ENCODE assay signal across 10 mouse cellular contexts in genomic region chr10:120422820-120423219, GRCm38 (mm10). TPM values are rescaled to one million over a fixed set of nuclear protein-coding genes. Genes with fewer than 3 reads are reported as not detected.
DNase-seq lines count a peak whose midpoint lies in the region; ATAC-seq and TF ChIP-seq lines count a peak whose summit lies in the region.
"Had no signal": no experiment of that assay in that cellular context is flagged by ENCODE, and none has a peak within 500 bp of the region (broad histone marks: within the 10 kb centered on the region; RNA-seq: fewer than 3 reads in every experiment).

No protein-coding gene starts in this region.

- H3K27ac ChIP-seq in heart, embryonic 14.5 days (replicated peaks in 1 of 2; ENCODE audit: control insufficient read depth in 1 of 2, insufficient read depth in 1 of 2, low read depth in 2 of 2, low read length in 2 of 2): peak overlapping the region; percentile 88 to 92; a peak in 3 of 4 replicates
- H3K27ac ChIP-seq in lung, postnatal 0 days (ENCODE audit: low read length): no peak overlapping the region
- H3K27ac ChIP-seq in embryonic facial prominence, embryonic 10.5 days (replicated peaks): 0 out of 2 replicates have a peak overlapping the region, but pooled peaks have one; percentile 27
- H3K27ac ChIP-seq in macrophage: peak overlapping the region; percentile 67

- peaks cover 24% of the 10 kb centered on the region for H3K79me2 ChIP-seq in macrophage (ENCODE audit: inconsistent target)

- ATAC-seq in heart, embryonic 14.5 days (ENCODE audit: insufficient number of reproducible peaks, insufficient read depth, low FRiP score, low read depth): no peak
- no peak for ATAC-seq in lung, postnatal 0 days

- H3K4me2 ChIP-seq in heart, embryonic 14.5 days (ENCODE audit: low read length): peak overlapping the region; percentile 54
- no peak overlapping the region for H3K4me2 ChIP-seq in lung, postnatal 0 days (replicated peaks; ENCODE audit: low read depth, low read length)

- H3K27me3 ChIP-seq in heart, embryonic 14.5 days (ENCODE audit: control insufficient read depth, insufficient read depth, low read length): no peaks in the 10 kb centered on the region
- no peaks in the 10 kb centered on the region for H3K27me3 ChIP-seq in lung, postnatal 0 days (replicated peaks; ENCODE audit: insufficient read depth, low read length)
- H3K27me3 ChIP-seq in embryonic facial prominence, embryonic 10.5 days (replicated peaks; ENCODE audit: low read depth, poor library complexity, severe bottlenecking): no peaks in the 10 kb centered on the region

- no peak for TF ChIP-seq EP300 in lung, postnatal 0 days (IDR thresholded peaks at IDR 0.05)

- TF ChIP-seq CTCF in lung, postnatal 0 days (IDR thresholded peaks at IDR 0.05): no peak

- no peak for DNase-seq in heart, postnatal 36 days
- peak; percentile 15 for DNase-seq in lung, postnatal 0 days (ENCODE audit: low spot score)
- no peak for DNase-seq in lung, postnatal 10 days
- no peak for DNase-seq in embryonic facial prominence, embryonic 10.5 days (ENCODE audit: low spot score)
- no peak for DNase-seq in thymus, postnatal 25 days
- no peak for DNase-seq in spleen, postnatal 14 days (ENCODE audit: low spot score in 2 of 2)
- DNase-seq: thymus, postnatal 36 days had no signal

- H3K4me1 ChIP-seq in heart, embryonic 14.5 days (ENCODE audit: control insufficient read depth in 2 of 2, insufficient read depth in 2 of 2, low read length in 2 of 2): peaks cover 36 to 57% of the 10 kb centered on the region in 2 experiments
- H3K4me1 ChIP-seq in lung, postnatal 0 days (ENCODE audit: insufficient read depth, low read depth, low read length): peaks cover 10% of the 10 kb centered on the region; the same call in 1 of the 2 replicates
- peaks cover 88% of the 10 kb centered on the region for H3K4me1 ChIP-seq in embryonic facial prominence, embryonic 10.5 days

- 68% methylated on average over 4 of the region's 4 CpGs for WGBS in heart, embryonic 14.5 days
- 52% methylated on average over 4 of the region's 4 CpGs for WGBS in lung, postnatal 0 days
- WGBS in embryonic facial prominence, embryonic 10.5 days: 77% methylated on average over 4 of the region's 4 CpGs
- WGBS in macrophage (ENCODE audit: missing documents): 36% methylated on average over 4 of the region's 4 CpGs

- intact Hi-C loops in heart, postnatal 36 days (cut with DNase I): no loop called here

- no peak overlapping the region for H3K4me3 ChIP-seq in heart, embryonic 14.5 days (ENCODE audit: control insufficient read depth in 1 of 2, insufficient read depth in 1 of 2, low read depth in 1 of 2, low read length in 2 of 2)
- no peak overlapping the region for H3K4me3 ChIP-seq in lung, postnatal 0 days (ENCODE audit: low read depth, low read length)
- H3K4me3 ChIP-seq in embryonic facial prominence, embryonic 10.5 days: no peak overlapping the region
- no peak overlapping the region for H3K4me3 ChIP-seq in macrophage (ENCODE audit: inconsistent target)
- H3K4me3 ChIP-seq: erythroblast, embryonic 14.5 days had no signal

- H3K9ac ChIP-seq in heart, embryonic 14.5 days (ENCODE audit: low read length): peak overlapping the region; percentile 44; the same call in 1 of the 2 replicates
- no peak overlapping the region for H3K9ac ChIP-seq in lung, postnatal 0 days (replicated peaks; ENCODE audit: low read depth)

- H3K9me3 ChIP-seq in heart, embryonic 14.5 days (ENCODE audit: control insufficient read depth, low read length): no peaks in the 10 kb centered on the region
- no peaks in the 10 kb centered on the region for H3K9me3 ChIP-seq in lung, postnatal 0 days (ENCODE audit: low read length)
- H3K9me3 ChIP-seq in embryonic facial prominence, embryonic 10.5 days: no peaks in the 10 kb centered on the region

- H3K36me3 ChIP-seq in heart, embryonic 14.5 days (ENCODE audit: control insufficient read depth, insufficient read depth, low read length): no peaks in the 10 kb centered on the region
- H3K36me3 ChIP-seq in lung, postnatal 0 days (ENCODE audit: insufficient read depth, low read length): no peaks in the 10 kb centered on the region
- H3K36me3 ChIP-seq in embryonic facial prominence, embryonic 10.5 days (replicated peaks): peaks cover 69% of the 10 kb centered on the region
- H3K36me3 ChIP-seq in macrophage (ENCODE audit: inconsistent target): no peaks in the 10 kb centered on the region

RNA-seq across cellular contexts. Expression of gene Hmga2, which starts 53.4 kb away (rescaled TPM):
- polyA plus RNA-seq in heart, embryonic 14.5 days (2014; fragmentation: Nextera tagmentation; extraction: Ambion mirVana): 4.0 and 4.6 TPM in 2 replicates
- total RNA-seq in heart, postnatal 36 days (2021): not detected
- 2.2 and 3.0 TPM in 2 replicates for polyA plus RNA-seq in lung, postnatal 0 days (2015; fragmentation: Nextera tagmentation; extraction: Ambion mirVana)
- polyA plus RNA-seq in embryonic facial prominence, embryonic 10.5 days (2016; fragmentation: Nextera tagmentation; extraction: Ambion mirVana): 90.0 and 94.0 TPM in 2 replicates
- 10 to 100 TPM in 16 of 26 experiments, 1 to 10 TPM in 10; 1.9 to 95.1 (median 16.8) TPM for total RNA-seq in macrophage (2018; cell fraction: chromatin; rRNA removed)
- 10 to 100 TPM in 13 of 26 experiments, 1 to 10 TPM in 11, under 1 TPM in 2; 0.96 to 31.6 (median 9.4) TPM for total RNA-seq in macrophage (2018; cell fraction: cytosol; rRNA removed)
- 100 to 1,000 TPM in 1 of 26 experiments, 10 to 100 TPM in 12, 1 to 10 TPM in 13; 1.1 to 120 (median 10.5) TPM for total RNA-seq in macrophage (2018; cell fraction: nucleus; rRNA removed)
- 3.6 to 62.9 TPM (median 18.0 TPM) in 3 replicates for polyA plus RNA-seq in macrophage (2018)
